Mouse (Mus musculus) stomach, postnatal 0 days (tissue): ENCODE data around the gene 2200002D01Rik.

Source experiments
- CTCF ChIP-seq: IDR thresholded peaks from 2 replicates; pipeline ENCODE4 v1.5.1; 2016; ENCODE audit warnings: antibody characterized with exemption, low read depth, mild to moderate bottlenecking, moderate library complexity
- EP300 ChIP-seq: optimal IDR thresholded peaks from 2 replicates; pipeline ENCODE3; 2016; ENCODE audit warnings: antibody characterized with exemption

- TF ChIP-seq CTCF (no peak), EP300 (no peak)
Measured at GRCm38 (mm10) chr7:29279924-29280323, 31.7 kb upstream of the 2200002D01Rik start.
